30 mouse cellular contexts compared by ENCODE assay signal in the genomic region with DNA sequence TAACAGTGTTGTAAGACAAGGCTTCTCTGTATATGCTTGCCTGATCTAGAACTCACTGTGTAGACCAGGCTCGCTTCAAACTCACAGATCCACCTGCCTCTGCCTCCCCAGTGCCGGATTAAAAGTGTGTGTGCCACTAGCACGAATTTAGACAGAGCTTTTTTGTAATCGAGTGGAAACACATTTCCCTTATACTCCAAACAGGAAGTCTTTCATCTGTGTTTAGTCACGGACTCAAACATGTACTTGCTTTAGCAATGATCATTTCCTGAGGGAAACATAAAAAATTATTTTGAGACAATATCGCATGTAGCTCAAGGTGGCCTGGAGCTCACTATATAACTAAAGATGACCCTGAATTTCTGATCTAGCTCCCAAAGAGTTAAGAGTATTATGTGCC. TPM values are rescaled to one million over a fixed set of nuclear protein-coding genes. Genes with fewer than 3 reads are reported as not detected.
"Had no signal": no experiment of that assay in that cellular context is flagged by ENCODE, and none has a peak within 500 bp of the region (broad histone marks: within the 10 kb centered on the region; RNA-seq: fewer than 3 reads in every experiment).

No protein-coding gene starts in this region.

- H3K4me2 ChIP-seq: midbrain, embryonic 12.5 days; midbrain, embryonic 15.5 days; neural tube, embryonic 13.5 days had no signal

- H3K27me3 ChIP-seq: midbrain, embryonic 12.5 days; midbrain, embryonic 15.5 days; neural tube, embryonic 13.5 days had no signal

- H3K36me3 ChIP-seq: midbrain, embryonic 12.5 days; midbrain, embryonic 15.5 days; neural tube, embryonic 13.5 days had no signal

- H3K9ac ChIP-seq: liver, embryonic 14.5 days; midbrain, embryonic 12.5 days; midbrain, embryonic 15.5 days; neural tube, embryonic 13.5 days had no signal

- ATAC-seq: midbrain, embryonic 15.5 days had no signal

- H3K27ac ChIP-seq: kidney, postnatal 0 days; layer of hippocampus, adult 2 months; liver, embryonic 14.5 days; midbrain, embryonic 12.5 days; midbrain, embryonic 15.5 days; neural tube, embryonic 13.5 days had no signal

- H3K4me3 ChIP-seq: layer of hippocampus, adult 2 months; midbrain, embryonic 12.5 days; midbrain, embryonic 15.5 days; neural tube, embryonic 13.5 days had no signal

- H3K4me1 ChIP-seq: midbrain, embryonic 12.5 days; midbrain, embryonic 15.5 days; neural tube, embryonic 13.5 days had no signal

- DNase-seq: kidney, adult 2 months; kidney, postnatal 25 days; layer of hippocampus, adult 9-11 months; lung, adult 2 months; lung, postnatal 10 days; lung, postnatal 4 days; retina, postnatal 1 day; right cerebral cortex, postnatal 25 days; spleen, adult 18-20 months; thymus, adult 18-20 months; thymus, postnatal 36 days had no signal

- H3K9me3 ChIP-seq: midbrain, embryonic 12.5 days; midbrain, embryonic 15.5 days; neural tube, embryonic 13.5 days had no signal

RNA-seq across cellular contexts. Expression of a gene that starts 4.6 kb away (rescaled TPM):
- total RNA-seq: layer of hippocampus, adult 2 months; layer of hippocampus, postnatal 25 days; left cerebral cortex, adult 18-20 months; left cerebral cortex, postnatal 25 days; liver, adult 2 months; megakaryocyte, adult 5-6 weeks; neutrophil, adult 5-6 weeks had no signal
- polyA plus RNA-seq: kidney, adult 2 months; kidney, embryonic 14.5 days; large intestine, adult 2 months; limb, embryonic 11.5 days; liver, adult 2 months; liver, embryonic 14.5 days; midbrain, embryonic 12.5 days had no signal

RNA-seq across cellular contexts. Expression of a gene that starts 7.8 kb away (rescaled TPM):
- total RNA-seq: layer of hippocampus, adult 2 months; layer of hippocampus, postnatal 25 days; megakaryocyte, adult 5-6 weeks; neutrophil, adult 5-6 weeks had no signal
- polyA plus RNA-seq: large intestine, adult 2 months; limb, embryonic 11.5 days; midbrain, embryonic 12.5 days; midbrain, embryonic 15.5 days; neural tube, embryonic 13.5 days had no signal

RNA-seq across cellular contexts. Expression of a gene that starts 15.2 kb away (rescaled TPM):
- total RNA-seq: layer of hippocampus, postnatal 25 days; left cerebral cortex, adult 18-20 months; liver, adult 2 months; megakaryocyte, adult 5-6 weeks; neutrophil, adult 5-6 weeks had no signal
- polyA plus RNA-seq: liver, adult 2 months; testis, adult 2 months had no signal

RNA-seq across cellular contexts. Expression of a gene that starts 32.2 kb away (rescaled TPM):
- total RNA-seq: layer of hippocampus, adult 2 months; left cerebral cortex, adult 18-20 months; megakaryocyte, adult 5-6 weeks had no signal
- polyA plus RNA-seq: kidney, adult 2 months; large intestine, adult 2 months; liver, adult 2 months had no signal

RNA-seq across cellular contexts. Expression of a gene that starts 36.0 kb away (rescaled TPM):
- total RNA-seq: layer of hippocampus, adult 2 months; layer of hippocampus, postnatal 25 days; left cerebral cortex, adult 18-20 months; left cerebral cortex, postnatal 25 days; liver, adult 2 months; megakaryocyte, adult 5-6 weeks; neutrophil, adult 5-6 weeks had no signal
- polyA plus RNA-seq: kidney, adult 2 months; kidney, embryonic 14.5 days; kidney, postnatal 0 days; large intestine, adult 2 months; limb, embryonic 11.5 days; limb, embryonic 14.5 days; liver, adult 2 months; liver, embryonic 14.5 days; lung, adult 2 months; midbrain, embryonic 12.5 days; midbrain, embryonic 15.5 days; neural tube, embryonic 13.5 days; stomach, embryonic 16.5 days; testis, adult 2 months; urinary bladder, adult 2 months had no signal
